Mouse (Mus musculus) spleen, adult 2 months (tissue): ENCODE results near the gene Zfp988.
"Not testable (repeated sequence)": the region's sequence is repeated elsewhere in the genome, so short reads cannot be mapped to it uniquely, and the experiment has no call there.

Experiments
- CTCF ChIP-seq: fragments of 200-500 bp; IDR thresholded peaks from 2 replicates; pipeline ENCODE4 v1.5.1; 2011; ENCODE audit warnings: mild to moderate bottlenecking, inconsistent platforms; ENCODE audit not compliant: insufficient read depth, insufficient read length, insufficient replicate concordance; ENCODE audit errors: extremely low read depth
- POLR2A ChIP-seq: fragments of 200-500 bp; IDR thresholded peaks from 2 replicates; pipeline ENCODE4 v1.6.1; 2011; ENCODE audit warnings: low read depth, low read length, inconsistent platforms

DNA sequence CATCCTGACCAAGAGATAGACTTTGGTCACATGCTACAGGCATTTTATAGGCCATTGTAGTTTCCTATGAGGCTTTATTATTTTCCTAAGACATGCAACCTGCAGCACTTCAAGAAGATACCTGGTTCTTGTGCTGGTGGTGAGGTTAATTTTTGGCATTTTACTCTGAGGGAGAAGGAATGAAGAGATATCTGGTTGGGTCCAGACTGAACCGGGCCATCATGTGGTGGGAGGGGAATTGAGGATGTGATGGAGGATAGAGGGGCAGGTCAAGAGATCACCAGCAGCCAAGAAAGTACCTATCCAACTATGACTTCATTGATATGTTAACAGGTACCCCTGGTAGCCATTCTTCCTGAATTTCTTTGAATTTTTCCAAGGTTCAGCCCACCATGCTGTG is 56.4 kb downstream of the Zfp988 start:
- TF ChIP-seq CTCF, POLR2A: not testable (repeated sequence)
